Mouse (Mus musculus) bone marrow macrophage, adult 2 months (primary cell): Measurements from ENCODE around the gene Ifit3b.

Experiments
- CTCF ChIP-seq: IDR thresholded peaks from 2 replicates; pipeline ENCODE4 v1.5.1; 2012; ENCODE audit warnings: low read depth, mild to moderate bottlenecking, low read length, moderate library complexity
- POLR2A ChIP-seq: IDR thresholded peaks from 2 replicates; pipeline ENCODE4 v1.6.1; 2012; ENCODE audit warnings: mild to moderate bottlenecking, low read depth, low read length, borderline replicate concordance

GRCm38 (mm10) chr19:34642616-34643015, 34.8 kb downstream of the Ifit3b start:
- no peak for TF ChIP-seq CTCF
- TF ChIP-seq POLR2A, result no peak
